Mouse (Mus musculus) lung, postnatal 0 days (tissue): ENCODE measurements around the gene Erc2. TPM values are rescaled to one million over a fixed set of nuclear protein-coding genes. Genes with fewer than 3 reads are reported as not detected.

Experiments used
- ATAC-seq: fragments of 200-750 bp; cut with Nextera tagmentation; 2 replicates; pipeline ENCODE4 v1.8.0; 2017; ENCODE audit warnings: moderate library complexity
- DNase-seq: peaks from one replicate; pipeline ENCODE4 v3.0.0-alpha.2; 2016; ENCODE audit warnings: low spot score
- H3K27ac ChIP-seq: fragments of 300-500 bp; sonication (generic); 2 replicates; pipeline ENCODE4 v1.5.1; 2014; ENCODE audit warnings: antibody characterized with exemption, mild to moderate bottlenecking, low read length, mixed read lengths
- H3K27me3 ChIP-seq: fragments of 300-500 bp; sonication (generic); replicated peaks from 2 replicates; pipeline ENCODE4 v1.6.1; 2014; ENCODE audit warnings: low read length, mixed read lengths; ENCODE audit not compliant: insufficient read depth
- H3K36me3 ChIP-seq: fragments of 300-500 bp; sonication (generic); 2 replicates; pipeline ENCODE4 v1.6.1; 2014; ENCODE audit warnings: low read length, mixed read lengths; ENCODE audit not compliant: insufficient read depth
- H3K4me1 ChIP-seq: fragments of 300-500 bp; sonication (generic); 2 replicates; pipeline ENCODE4 v1.6.1; 2014; ENCODE audit warnings: antibody characterized with exemption, low read depth, low read length, mixed read lengths; ENCODE audit not compliant: insufficient read depth
- H3K4me2 ChIP-seq: fragments of 300-500 bp; sonication (generic); replicated peaks from 2 replicates; pipeline ENCODE4 v1.6.1; 2014; ENCODE audit warnings: low read depth, mild to moderate bottlenecking, low read length, moderate library complexity, mixed read lengths
- H3K4me3 ChIP-seq: fragments of 300-500 bp; sonication (generic); 2 replicates; pipeline ENCODE4 v1.5.1; 2014; ENCODE audit warnings: low read depth, low read length
- H3K9ac ChIP-seq: fragments of 300-500 bp; sonication (generic); replicated peaks from 2 replicates; pipeline ENCODE4 v1.6.1; 2014; ENCODE audit warnings: low read depth, mild to moderate bottlenecking
- H3K9me3 ChIP-seq: fragments of 300-500 bp; sonication (generic); 2 replicates; pipeline ENCODE4 v1.6.1; 2016; ENCODE audit warnings: low read length, mixed read lengths
- CTCF ChIP-seq: IDR thresholded peaks from 2 replicates; pipeline ENCODE4 v1.5.1; 2016; ENCODE audit warnings: antibody characterized with exemption, mild to moderate bottlenecking
- EP300 ChIP-seq: IDR thresholded peaks from 2 replicates; pipeline ENCODE4 v1.6.1; 2016; ENCODE audit warnings: antibody characterized with exemption, mild to moderate bottlenecking, control low read depth
- WGBS: fragments of 180-500 bp; shearing (Covaris S2); extraction: QIAGEN DNeasy Blood & Tissue Kit; methylation state at CpG from one replicate; pipeline ENCODE4 v1.1.7; 2014; 5-methylcytosine and 5-hydroxymethylcytosine counted together
- polyA plus RNA-seq: library from polyadenylated mRNA; unstranded; fragments of >200 nt; fragmentation: Nextera tagmentation; extraction: Ambion mirVana; gene quantifications from 2 replicates; pipeline ENCODE4 v1.2.1, GENCODE M21; 2015

Erc2 gene
- polyA plus RNA-seq, 1 experiment from 2014 or later, result 1.9 TPM

GRCm38 (mm10) chr14:28504101-28505050 is 882.1 kb downstream of the Erc2 start, which contains the start of gene Wnt5a:
Gene Wnt5a, plus strand, starts transcription at chr14:28504750.
- Histone ChIP-seq H3K36me3 (no peaks in the 10 kb centered on the region), H3K4me1 (no peaks in the 10 kb centered on the region), H3K27me3 (peaks cover 27% of the 10 kb centered on the region), H3K4me2 (peak within 1 kb of the TSS; percentile 85), H3K9ac (peak within 1 kb of the TSS; percentile 32), H3K4me3 (peak within 1 kb of the TSS; percentile 64), H3K9me3 (no peaks in the 10 kb centered on the region), H3K27ac (peak within 1 kb of the TSS; percentile 86)
- 4% methylated on average over 50 of the region's 53 CpGs for WGBS
- peak; percentile 66 for DNase-seq
- ATAC-seq, result peak; percentile 29
- TF ChIP-seq EP300 (no peak), CTCF (no peak)

DNA sequence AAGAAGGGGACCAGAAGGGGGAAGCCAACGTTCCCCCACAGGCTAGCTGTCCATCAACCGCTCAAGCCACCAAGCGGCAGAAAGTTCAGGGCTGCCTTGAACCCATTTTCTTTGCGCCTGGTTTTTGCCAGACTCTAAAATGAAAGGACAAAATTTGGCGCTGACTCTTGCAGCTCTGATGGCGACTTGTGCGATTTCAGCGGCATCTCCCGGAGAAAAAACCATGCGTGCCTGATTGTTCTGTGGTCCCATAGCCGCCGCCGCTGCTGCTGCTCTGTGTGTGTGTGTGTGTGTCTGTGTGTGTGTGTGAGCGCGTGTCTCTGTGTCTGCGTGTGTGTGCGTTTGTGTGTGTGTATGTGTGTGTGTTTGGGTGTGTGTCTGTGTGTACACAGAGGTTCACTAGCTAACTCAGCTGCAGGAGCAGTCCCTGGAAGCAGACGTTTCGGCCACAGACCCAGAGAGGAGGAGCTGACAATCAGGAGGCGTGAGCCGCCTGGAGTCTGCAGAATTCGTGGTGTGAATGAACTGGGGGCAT is 882.9 kb downstream of the Erc2 start:
- H3K27me3 ChIP-seq, result peaks cover 34% of the 10 kb centered on the region
- H3K36me3 ChIP-seq, result no peaks in the 10 kb centered on the region
- H3K4me2 ChIP-seq, result peak overlapping the region; percentile 85
- no peaks in the 10 kb centered on the region for H3K9me3 ChIP-seq
- H3K4me3 ChIP-seq, result peak overlapping the region; percentile 64
- peak overlapping the region; percentile 32 for H3K9ac ChIP-seq
- peak overlapping the region; percentile 86 for H3K27ac ChIP-seq
- ATAC-seq (peak; percentile 22), DNase-seq (peak; percentile 43)
- no peak for TF ChIP-seq EP300
- no peak; the same call in 1 of the 2 replicates for TF ChIP-seq CTCF
- 3% methylated on average over 22 of the region's 22 CpGs for WGBS
- H3K4me1 ChIP-seq, result no peaks in the 10 kb centered on the region; the same call in 1 of the 2 replicates

DNA sequence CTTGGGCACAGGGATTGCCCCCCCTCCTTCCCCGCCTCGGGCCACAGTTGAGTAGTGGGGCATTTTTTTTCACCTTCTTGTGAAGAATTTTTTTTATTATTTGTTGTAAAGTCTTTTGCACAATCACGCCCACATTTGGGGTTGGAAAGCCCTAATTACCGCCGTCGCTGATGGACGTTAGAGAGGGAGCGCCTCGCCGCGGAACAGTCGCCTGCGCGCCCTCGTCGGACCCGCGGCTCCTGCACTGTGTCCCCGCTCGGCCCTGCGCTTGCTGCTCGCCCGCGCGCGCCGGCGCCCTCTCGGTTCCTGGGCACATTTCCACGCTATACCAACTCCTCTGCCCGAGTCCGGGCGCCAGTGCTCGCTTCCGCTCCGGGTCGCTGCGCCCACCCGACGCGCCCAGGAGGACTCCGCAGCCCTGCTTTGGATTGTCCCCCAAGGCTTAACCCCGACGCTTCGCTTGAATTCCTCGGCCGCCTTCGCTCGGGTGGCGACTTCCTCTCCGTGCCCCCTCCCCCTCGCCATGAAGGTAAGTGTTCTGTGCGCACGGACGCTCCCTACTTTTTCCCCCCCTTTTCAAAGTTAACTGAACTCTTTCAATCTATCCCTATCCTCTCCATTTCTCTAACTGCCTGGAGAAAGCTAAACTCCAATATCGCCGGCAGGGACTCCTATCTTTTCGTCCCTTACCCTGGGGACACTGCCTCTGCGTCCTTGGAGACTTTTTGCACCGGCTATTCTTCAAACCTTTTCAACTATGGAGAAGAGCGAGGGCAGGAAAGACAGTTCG is 883.6 kb downstream of the Erc2 start:
- Histone ChIP-seq H3K27me3 (peaks cover 41% of the 10 kb centered on the region), H3K4me3 (peak overlapping the region; percentile 64), H3K27ac (peak overlapping the region; percentile 66), H3K9ac (peak overlapping the region; percentile 1; the same call in 1 of the 2 replicates), H3K4me1 (peaks cover 3% of the 10 kb centered on the region; the same call in 1 of the 2 replicates), H3K9me3 (no peaks in the 10 kb centered on the region), H3K36me3 (no peaks in the 10 kb centered on the region), H3K4me2 (peak overlapping the region; percentile 85)
- WGBS, result 3% methylated on average over 58 of the region's 62 CpGs
- DNase-seq (peak; percentile 49), ATAC-seq (no peak)
- TF ChIP-seq CTCF (no peak), EP300 (no peak)

DNA sequence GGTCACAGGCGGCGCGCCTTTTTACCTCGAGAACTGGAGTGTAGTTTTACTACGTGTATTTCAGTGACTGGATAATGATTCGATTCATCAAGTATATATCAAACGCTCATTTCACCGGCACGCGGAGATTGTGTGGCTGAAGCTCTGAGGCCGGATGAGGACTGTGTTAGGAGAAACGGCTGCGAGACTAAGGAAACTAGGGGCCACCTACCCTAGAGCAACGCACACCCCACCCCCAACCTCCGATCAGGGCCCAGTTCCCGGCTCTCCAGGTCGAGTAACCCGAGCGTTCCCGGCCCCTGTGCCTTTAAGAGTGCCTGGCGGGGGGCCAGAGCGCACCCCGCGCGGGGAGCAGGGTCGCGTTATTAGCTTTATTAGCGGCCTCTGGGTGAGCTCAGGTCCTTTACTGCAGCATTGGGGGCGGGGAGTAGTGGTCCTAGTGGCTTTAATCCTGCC is 884.2 kb downstream of the Erc2 start:
- Histone ChIP-seq H3K27me3 (peaks cover 47% of the 10 kb centered on the region), H3K9ac (peak overlapping the region; percentile 6; the same call in 1 of the 2 replicates), H3K4me2 (peak overlapping the region; percentile 85), H3K4me3 (peak overlapping the region; percentile 64), H3K36me3 (no peaks in the 10 kb centered on the region), H3K27ac (peak overlapping the region; percentile 66), H3K4me1 (peaks cover 3% of the 10 kb centered on the region; the same call in 1 of the 2 replicates), H3K9me3 (no peaks in the 10 kb centered on the region)
- DNase-seq, result peak; percentile 45
- WGBS, result 2% methylated on average over 29 of the region's 29 CpGs
- TF ChIP-seq EP300 (no peak), CTCF (no peak)
- no peak for ATAC-seq

DNA sequence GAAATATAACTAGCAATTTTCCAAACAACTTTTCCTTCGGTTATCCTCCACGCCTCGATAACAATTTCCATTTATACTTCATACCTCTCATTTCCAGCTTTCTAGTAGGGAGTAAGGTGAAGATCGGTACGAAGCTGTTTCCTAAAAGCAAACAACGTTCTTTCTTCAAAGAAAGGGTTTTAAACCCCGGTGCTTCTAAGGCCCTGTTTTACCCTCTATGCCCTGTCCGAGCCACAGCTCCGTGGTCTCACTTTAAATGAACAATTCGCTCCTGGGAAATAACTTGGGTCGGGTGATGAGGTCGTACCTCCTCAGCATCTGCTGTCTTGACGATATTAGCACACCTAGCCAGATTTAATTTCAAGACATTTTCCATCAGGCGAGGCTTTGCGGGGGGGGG is 884.8 kb downstream of the Erc2 start:
- DNase-seq, result peak; percentile 18
- H3K27ac ChIP-seq, result peak overlapping the region; percentile 66; the same call in 1 of the 2 replicates
- H3K36me3 ChIP-seq, result no peaks in the 10 kb centered on the region
- peaks cover 3% of the 10 kb centered on the region; the same call in 1 of the 2 replicates for H3K4me1 ChIP-seq
- H3K4me2 ChIP-seq, result peak overlapping the region; percentile 85
- WGBS, result 2% methylated on average over 15 of the region's 15 CpGs
- no peak for ATAC-seq
- H3K4me3 ChIP-seq, result peak overlapping the region; percentile 64
- H3K9me3 ChIP-seq, result no peaks in the 10 kb centered on the region
- 0 out of 2 replicates have a peak overlapping the region, but pooled peaks have one; percentile 5 for H3K9ac ChIP-seq
- TF ChIP-seq CTCF, result no peak
- TF ChIP-seq EP300, result no peak
- H3K27me3 ChIP-seq, result peaks cover 47% of the 10 kb centered on the region
